Mouse (Mus musculus) cerebellum, adult 18-20 months (tissue): ENCODE measurements around the gene Klk4.

Experiments
- DNase-seq, 2 experiments: peaks; one replicate each; pipeline ENCODE4 v3.0.0; 2021

Gene Klk4

GRCm38 (mm10) chr7:43880912-43881311 is at the start of gene Klk4:
TSS of gene Klk4 (plus strand) at chr7:43881160.
- DNase-seq, result no peak

DNA sequence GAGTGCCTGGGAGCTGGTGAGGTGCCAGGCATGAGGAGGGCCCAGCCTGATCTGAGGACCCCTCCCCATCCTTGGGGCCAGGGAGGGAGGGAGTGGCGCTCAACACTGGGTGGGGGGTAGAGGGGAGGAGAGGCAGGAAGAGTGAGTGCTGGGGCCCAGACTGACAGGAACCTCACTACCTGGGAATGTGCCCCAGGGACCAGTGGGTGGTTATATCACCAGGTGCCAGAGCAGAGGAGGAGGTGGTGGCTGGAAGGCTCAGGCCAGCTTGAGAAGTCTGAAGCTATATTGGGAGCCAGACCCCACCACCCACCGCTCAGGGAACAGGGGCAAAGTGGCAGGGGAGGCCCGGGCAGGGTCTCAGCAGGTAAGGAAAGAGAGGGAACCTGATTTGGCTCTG is 39.3 kb upstream of the Klk4 start, which contains the start of gene Klk5:
Klk5 (plus strand) TSS at position 271 of the 400 bp plus-strand sequence.
- DNase-seq, result no peak

DNA sequence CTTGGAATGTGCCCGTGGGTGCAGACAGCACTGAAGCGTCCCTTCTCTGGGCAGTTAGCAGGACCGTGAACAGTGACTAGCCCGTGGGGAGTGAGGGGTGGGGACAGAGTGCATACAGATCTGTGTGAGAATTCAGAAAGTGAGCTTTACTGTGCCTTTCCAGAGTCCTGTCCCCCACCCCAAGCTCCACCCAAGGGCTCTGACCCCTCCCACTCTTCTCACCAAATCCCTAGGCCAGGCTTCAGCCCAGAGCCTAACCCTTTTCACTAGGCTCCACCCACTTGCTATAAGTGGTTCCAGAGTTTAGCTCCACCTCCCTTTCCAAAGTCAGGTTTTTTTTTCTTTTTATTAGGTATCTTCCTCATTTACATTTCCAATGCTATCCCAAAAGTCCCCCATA is 37.2 kb upstream of the Klk4 start:
- DNase-seq, result no peak

GRCm38 (mm10) chr7:43851616-43852015 is 29.3 kb upstream of the Klk4 start:
- no peak for DNase-seq

GRCm38 (mm10) chr7:43854642-43855380 is 26.1 kb upstream of the Klk4 start:
- DNase-seq, result no peak

DNA sequence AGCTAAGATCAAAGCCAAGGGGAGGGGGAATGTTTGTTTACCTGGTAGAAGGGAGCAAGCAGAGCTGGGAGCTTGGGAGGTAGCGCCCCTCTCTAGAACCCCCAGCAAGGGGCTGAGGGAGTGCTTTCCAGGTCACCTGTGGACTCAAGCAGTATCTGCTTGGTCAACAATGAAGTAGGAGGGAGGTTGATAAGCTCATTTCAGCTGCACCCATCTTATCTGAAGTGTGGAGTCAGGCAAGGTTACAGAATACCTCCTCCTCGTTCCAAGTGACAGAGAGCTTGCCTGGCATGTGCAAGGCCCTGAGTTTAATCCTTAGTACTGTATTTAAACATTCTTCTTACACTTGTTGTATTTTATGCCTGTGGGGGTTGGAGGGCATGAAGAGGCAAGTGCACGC is 25.3 kb upstream of the Klk4 start:
- no peak for DNase-seq

DNA sequence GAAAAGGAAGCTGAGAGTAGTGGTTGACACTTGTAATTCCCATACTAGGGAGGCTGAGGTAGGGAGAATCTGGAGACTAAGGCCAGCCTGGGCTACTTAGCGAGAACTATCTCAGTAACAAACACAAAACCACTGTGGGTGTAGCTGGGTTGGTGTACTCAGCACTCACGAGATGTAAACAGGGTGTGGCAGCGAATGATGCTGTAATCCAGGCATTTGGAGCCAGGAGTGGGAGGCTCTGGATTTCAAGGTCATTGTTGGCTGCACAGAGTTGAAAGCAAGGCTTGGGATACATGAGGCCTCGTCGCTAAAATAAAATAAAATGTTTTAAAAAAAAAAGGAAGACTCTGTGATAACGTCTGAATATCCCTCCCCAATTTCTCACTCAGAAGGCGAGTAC is 24.7 kb upstream of the Klk4 start:
- DNase-seq, result no peak

DNA sequence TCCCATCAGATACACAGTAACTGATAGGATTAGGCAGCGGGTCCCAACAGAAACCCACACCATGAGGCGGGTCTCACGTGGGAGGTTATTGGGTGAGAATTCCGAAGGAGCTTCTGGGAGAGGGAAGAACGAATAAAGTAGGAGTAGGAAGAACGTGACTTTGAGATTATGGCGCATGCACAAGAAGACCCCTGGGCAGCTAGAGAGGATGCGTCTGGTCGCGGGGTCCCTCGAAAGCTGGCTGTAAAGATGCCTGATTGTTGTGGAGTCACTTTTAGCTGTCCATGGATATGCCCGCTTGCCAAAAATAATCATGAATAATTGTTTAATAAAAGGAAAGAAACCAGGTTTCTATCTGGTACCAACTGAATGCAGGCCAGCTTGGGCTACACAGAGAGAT is 23.5 kb upstream of the Klk4 start:
- DNase-seq, result no peak

DNA sequence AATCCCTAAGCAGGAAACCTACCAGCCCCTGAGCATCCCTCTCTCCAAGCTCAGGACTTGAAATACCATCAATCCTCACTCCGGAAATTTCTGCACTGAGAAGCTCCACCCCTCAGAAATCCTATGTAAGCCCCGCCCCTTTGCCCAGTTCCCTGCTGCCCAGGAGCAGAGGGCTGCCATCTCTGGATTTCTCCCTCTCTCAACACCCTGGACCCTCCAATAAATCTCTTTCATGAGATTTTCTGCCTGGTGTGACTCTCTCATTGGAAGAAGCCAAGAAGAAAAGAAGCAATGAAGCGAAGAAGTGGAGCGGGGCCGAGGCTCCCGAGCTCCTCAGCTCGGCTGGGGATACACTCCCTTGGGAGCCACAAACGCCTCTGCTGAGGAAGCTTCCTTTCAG is 20.5 kb upstream of the Klk4 start:
- no peak for DNase-seq

DNA sequence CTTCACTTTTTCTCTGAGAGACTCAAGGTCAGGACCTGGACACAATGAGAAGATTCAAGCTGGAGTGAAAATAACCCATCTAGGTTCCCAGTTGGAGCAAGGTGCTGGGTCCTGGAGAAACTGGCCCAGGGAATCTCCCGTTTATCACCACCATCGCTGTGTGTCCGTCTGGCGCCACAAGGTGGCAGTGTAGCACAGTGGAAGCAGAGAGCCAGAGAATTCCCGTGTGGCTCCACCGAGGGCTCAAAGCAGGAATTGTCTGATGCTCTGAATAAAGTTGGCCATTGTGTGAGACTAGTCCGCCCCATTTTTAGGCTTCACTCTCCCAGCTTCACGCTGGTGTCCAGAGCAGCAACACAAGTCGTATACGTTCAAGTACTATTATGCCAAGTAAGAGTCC is 7.7 kb upstream of the Klk4 start:
- DNase-seq, result peak; percentile 29 to 45

GRCm38 (mm10) chr7:43873674-43874073 is 7.3 kb upstream of the Klk4 start:
- no peak for DNase-seq

DNA sequence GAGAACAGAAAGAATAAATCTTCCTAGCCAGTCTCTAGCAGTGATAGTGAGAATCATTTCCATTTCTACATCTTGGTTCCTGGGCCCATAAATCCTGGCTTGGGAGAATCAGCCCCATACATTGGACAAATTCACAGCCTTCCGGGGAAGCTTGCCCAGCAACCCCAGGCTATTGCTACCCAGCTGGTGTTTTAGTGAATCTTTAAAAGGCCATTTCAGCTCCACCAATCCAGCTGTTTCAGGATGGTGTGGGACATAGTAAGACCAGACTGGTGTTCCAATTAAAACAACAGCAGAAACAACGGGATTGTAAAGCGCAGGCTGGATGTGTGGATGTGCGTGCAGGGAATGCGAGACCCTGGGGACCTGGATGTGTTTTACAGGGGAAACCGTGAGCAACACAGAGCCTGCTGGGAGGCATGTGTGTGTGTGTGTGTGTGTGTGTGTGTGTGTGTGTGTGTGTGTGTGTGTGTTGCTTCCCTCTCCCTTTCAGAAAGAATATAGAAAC is 6.0 kb upstream of the Klk4 start:
- DNase-seq, result no peak

GRCm38 (mm10) chr7:43876444-43876843 is 4.5 kb upstream of the Klk4 start:
- DNase-seq, result no peak

- DNase-seq, result no peak
Observed at GRCm38 (mm10) chr7:43878281-43878680, 2.7 kb upstream of the Klk4 start.

GRCm38 (mm10) chr7:43882346-43882745 is 1.4 kb downstream of the Klk4 start:
- no peak for DNase-seq

DNA sequence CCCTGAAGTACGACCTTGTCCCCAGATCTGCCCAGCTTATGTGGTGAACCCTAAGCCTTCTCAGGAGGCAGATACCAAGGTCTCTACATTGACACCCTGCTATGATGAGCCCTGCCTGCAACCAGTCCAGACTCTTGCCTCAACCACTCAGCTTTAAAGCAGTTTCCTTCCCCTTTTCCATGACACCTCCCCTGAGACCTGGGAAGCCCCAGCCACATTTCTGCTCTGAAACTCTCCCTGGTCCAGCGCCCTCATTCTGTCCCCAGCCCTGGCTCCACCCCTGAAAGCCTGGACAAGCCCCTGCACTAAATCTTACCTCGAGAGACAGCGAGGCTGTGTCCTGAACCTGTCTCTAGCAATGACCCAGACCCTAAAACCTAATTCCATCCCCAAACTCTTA is 1.9 kb downstream of the Klk4 start:
- no peak for DNase-seq

GRCm38 (mm10) chr7:43883547-43883946 is 2.6 kb downstream of the Klk4 start:
- peak in 1 of 2 experiments; percentile 6 for DNase-seq

DNA sequence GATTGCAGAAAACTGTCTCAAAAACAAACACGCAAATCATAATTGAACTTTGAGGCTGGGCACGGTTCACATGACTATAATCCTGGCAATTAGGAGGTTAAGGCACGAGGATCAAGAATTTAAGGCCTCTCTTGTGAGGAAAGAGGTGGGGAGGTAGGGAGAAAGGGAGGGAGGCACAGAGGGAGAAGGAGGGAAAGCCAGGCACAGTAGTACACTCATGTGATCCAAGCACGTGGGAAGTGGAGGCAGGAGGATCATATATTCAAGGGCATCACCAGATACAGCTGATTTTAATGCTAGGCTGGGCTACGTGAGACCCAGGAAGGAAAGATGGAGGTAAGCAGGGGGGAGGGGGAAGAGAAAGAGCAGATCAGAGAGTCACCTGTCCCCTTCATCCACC is 10.4 kb downstream of the Klk4 start:
- no peak for DNase-seq

- no peak for DNase-seq
Observed at GRCm38 (mm10) chr7:43891788-43892187, 10.8 kb downstream of the Klk4 start.

DNA sequence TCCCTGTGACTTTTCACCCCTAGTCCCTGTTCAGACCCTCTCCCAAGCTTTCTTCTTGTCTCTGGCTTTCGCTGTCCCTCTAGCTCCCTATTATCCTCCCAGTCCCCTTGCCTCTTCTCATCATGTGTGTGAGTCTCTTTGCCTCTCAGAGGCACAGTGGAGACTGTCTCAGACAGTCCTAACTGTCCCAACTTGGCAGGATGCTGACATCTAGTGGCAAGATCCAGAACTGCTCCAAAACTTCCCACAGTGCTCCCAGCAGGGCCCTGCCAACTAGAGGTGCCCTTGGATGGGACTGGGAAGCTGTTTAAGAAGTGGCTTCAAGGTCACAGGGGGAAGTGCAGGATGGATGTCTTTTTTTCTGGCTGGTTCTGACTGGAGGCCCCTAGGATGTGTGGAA is 13.9 kb downstream of the Klk4 start:
- DNase-seq, result peak; percentile 73 to 76

DNA sequence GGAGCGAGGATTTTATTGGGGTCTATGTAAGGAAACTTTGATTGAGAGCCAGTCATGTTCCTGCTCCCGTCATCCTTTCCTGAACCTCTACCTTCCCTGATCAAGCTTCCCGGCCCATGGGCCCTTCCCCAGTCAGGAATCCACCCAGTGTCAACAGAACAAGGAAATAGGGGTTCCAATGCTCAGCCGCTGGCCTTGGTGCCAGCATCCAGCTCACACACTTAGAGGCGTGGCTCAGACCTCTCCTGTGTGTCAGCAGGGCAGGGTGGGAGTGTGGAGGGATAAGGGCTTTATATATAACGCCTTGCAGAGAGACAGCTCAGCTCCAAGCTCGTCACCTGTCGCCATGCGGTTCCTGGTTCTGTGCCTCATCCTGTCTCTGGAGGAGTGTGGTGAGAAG is 33.9 kb downstream of the Klk4 start:
- DNase-seq, result no peak

- DNase-seq, result no peak
Observed at GRCm38 (mm10) chr7:43918426-43918825, 37.5 kb downstream of the Klk4 start.

- DNase-seq, result no peak
Observed at GRCm38 (mm10) chr7:43918871-43919270, 37.9 kb downstream of the Klk4 start.

DNA sequence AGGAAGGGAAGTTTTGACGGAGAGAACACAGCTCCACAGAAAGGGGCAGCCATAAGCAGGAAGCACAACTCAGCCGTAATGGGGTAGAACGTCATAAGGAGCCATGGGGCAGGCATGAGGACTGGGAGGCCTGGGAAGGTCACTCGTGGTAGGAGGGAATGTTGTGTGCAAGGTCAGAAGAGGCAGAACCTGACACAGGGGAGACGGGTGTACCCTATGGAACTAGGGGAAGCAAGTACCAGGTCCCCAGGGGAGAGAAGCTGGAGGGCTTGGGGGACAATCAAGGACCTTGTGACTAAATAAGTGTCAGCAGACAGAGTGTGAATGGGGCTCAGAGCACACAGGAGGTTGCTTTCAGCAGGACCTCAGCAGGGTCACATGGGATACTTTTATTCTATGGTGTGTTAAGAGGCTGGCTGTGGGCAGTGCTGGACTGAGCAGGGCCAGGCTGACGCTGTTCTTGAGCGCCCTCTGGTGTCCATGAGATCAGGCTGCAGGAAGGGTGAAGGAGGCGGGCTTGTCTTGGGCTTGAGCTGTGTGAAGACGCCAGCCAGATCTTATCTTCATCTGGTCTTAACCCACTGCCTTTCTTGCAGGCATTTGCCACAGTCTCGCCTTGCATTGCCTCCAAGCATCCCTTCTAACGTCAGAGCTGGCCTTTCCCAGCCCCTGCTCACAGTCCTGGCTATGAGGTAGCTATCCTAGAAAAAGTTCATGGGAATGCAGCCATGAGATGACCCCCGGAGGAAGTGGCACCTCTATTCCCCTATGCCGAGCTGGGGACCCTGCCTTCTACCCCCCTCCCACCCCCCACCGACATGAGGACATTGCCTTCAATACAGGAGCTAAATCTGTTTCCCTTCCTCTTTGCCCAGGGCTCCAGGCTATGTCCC is 38.8 kb downstream of the Klk4 start:
- peak; percentile 46 to 55 for DNase-seq
